Mouse (Mus musculus): Measurements from ENCODE around the gene Akt3.
A peak's percentile ranks its signal among the peaks of the same experiment; 100 is the strongest.

Gene Akt3

GRCm38 (mm10) chr1:177186751-177187150 is 71.3 kb downstream of the Akt3 start:
- no peak for DNase-seq (ENCODE audit: low read depth)

- DNase-seq (ENCODE audit: low read depth), result no peak
Observed at GRCm38 (mm10) chr1:177179635-177180034, 78.4 kb downstream of the Akt3 start.

DNA sequence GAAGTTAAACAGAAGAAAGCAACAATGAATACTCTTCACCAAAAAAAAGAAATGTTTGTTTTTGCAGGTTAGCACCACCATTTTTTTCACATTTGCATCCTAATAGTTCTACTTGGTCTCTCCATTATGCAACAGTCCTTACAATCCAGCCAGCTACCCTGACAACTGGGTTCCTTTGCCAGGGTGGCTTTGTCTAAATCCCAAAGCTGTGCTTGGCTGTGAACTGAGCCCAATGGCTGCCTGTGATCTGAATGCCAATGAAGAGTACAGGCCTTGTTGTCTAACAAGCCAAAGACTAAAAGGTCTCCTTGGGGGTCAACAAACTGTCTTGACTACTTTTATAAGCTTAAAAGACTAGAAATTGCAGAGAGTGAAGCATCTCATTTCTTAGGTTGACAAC is 82.6 kb downstream of the Akt3 start:
- DNase-seq (ENCODE audit: low read depth), result no peak

GRCm38 (mm10) chr1:177171300-177171699 is 86.7 kb downstream of the Akt3 start:
- DNase-seq (ENCODE audit: low read depth), result no peak

- no peak for DNase-seq (ENCODE audit: low read depth)
Observed at GRCm38 (mm10) chr1:177165789-177166188, 92.2 kb downstream of the Akt3 start.

DNA sequence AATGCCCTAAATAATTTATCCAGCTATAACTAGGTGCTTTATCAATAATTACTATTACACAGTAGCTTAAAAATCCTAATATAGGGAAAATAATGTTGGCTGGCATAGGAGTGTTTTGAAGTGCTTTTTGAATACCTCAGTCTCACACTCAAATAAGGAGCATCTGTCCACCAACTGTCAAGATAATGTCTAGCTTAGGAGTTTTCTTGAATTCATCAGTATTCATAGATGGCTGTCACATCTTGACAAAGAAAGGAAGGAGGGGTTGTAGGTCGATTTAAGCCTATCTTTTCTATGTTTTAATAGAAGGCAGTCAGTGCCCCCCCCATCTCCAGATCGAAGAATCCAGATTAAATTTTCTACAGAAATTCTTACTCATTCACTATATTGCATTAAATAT is 92.7 kb downstream of the Akt3 start:
- no peak for DNase-seq (ENCODE audit: low read depth)

- no peak for DNase-seq (ENCODE audit: low read depth)
Observed at GRCm38 (mm10) chr1:177150344-177151021, 107.5 kb downstream of the Akt3 start.

- no peak for DNase-seq (ENCODE audit: low read depth)
Observed at GRCm38 (mm10) chr1:177148746-177149145, 109.3 kb downstream of the Akt3 start.

DNA sequence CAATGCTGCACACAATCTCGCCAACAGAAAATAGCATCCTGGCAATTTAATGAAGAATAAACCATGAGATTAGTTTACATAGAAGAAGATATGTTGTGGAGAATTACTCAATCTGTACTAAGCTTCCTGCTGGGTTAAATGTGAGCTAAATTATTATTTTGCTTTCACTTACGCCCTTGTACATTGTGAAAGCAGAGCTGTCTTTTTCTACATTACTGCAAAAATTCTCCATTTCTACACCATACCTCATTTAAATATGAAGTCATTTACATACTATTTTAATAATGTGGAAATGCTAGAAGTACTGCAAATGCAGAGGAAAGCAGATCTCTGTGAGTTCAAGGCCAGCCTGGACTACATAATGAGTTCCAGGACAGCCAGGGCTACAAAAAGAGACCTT is 116.5 kb downstream of the Akt3 start:
- no peak for DNase-seq (ENCODE audit: low read depth)

DNA sequence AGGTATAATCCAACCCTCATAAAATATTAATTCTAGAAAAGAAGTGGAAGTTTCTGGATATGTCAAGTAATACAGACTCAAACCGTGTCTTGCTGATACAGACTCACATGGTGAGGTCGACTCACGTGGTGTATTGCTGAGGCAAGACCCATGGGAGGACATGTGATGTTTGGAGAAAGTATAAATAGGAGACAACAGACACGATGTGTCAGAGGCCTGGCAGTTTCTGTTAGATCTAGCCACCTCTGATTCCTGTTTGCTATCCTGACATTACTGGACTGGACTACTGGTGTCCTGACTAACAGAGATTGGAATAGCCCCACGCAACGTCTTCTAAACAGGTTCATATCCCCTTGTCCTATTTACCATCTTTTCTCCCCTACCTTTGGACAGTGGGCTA is 118.4 kb downstream of the Akt3 start:
- no peak for DNase-seq (ENCODE audit: low read depth)

DNA sequence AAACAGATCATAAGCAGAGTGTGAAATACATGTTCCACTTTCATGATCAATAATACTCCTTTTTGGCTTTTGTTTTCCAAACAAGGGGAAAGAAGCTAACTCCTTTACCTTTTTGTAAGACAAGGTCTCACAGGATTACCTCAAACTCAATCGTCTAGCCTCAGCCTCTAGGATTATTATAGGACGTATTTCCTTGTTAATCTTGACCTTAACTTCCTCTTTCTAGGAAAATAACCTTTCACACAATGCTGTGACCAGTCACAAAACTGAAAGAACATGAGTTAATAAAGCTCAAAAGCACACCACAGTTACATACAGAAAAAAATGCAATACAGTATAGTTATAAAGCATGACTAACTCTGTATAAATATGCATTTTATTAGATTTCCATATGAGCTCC is 126.5 kb downstream of the Akt3 start:
- no peak for DNase-seq (ENCODE audit: low read depth)

- DNase-seq (ENCODE audit: low read depth), result no peak
Observed at GRCm38 (mm10) chr1:177126674-177127073, 131.3 kb downstream of the Akt3 start.

- DNase-seq (ENCODE audit: low read depth), result no peak
Observed at GRCm38 (mm10) chr1:177110665-177111271, 147.2 kb downstream of the Akt3 start.

DNA sequence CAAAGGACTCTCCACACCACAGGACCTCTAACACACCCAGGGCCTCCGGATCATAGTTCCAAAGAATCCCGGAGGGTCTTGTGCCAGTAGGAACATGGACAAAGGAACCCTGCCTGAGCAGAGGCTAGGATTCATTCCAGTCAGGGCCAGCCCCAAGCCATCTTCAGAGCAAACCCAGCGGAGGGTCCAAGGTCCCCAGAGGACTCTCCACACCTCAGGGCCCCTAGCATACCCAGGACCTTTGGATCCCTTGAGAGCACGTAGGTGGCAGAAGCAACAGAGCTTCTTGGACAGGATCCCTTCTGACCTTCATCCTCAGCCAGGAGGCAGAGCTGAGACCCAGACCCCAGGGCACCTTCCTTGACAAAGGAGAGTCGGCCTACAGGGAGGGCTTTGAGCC is 167.5 kb downstream of the Akt3 start:
- no peak for DNase-seq (ENCODE audit: low read depth)

DNA sequence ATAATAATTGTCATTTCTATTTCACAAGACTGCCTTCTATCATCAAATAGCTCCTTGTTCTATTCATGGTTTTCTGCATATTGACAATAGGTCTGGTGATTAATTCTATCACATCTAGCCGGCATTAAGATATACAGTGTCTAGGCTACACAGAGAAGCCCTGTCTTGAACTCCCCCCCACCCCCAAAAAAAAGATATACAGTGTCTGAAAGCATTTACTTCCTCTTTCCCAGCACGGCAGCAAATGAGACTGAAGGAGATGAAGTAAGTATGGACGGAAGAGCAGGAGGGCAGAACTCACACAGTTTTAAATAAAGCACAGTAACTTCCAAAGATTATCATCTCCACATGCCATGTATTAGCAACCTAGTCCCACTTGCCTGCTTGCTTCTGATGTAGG is 168.5 kb downstream of the Akt3 start:
- DNase-seq (ENCODE audit: low read depth), result peak; percentile 25

DNA sequence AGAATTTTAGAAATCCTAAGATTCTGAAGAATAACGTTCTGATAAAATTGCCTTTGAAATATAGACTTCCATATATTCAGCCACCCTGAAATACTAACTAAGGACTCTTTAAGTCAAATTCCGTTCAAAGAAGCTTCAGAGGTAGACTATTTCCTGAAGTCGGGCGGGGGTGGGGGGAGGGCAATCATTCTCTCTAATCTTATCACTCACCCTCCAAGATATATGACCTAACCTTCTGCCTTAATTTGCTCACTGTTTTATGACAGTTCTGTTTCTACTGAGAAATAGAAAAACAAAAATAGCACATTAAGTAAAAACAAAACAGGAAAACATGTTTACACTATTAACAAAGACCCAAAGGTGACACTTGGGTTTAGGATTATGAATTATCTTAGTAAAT is 169.0 kb downstream of the Akt3 start:
- no peak for DNase-seq (ENCODE audit: low read depth)

- no peak for DNase-seq (ENCODE audit: low read depth)
Observed at GRCm38 (mm10) chr1:177081957-177082645, 175.9 kb downstream of the Akt3 start.

- no peak for DNase-seq (ENCODE audit: low read depth)
Observed at GRCm38 (mm10) chr1:177069161-177069560, 188.8 kb downstream of the Akt3 start.

GRCm38 (mm10) chr1:177067123-177067646 is 190.8 kb downstream of the Akt3 start:
- no peak for DNase-seq (ENCODE audit: low read depth)

DNA sequence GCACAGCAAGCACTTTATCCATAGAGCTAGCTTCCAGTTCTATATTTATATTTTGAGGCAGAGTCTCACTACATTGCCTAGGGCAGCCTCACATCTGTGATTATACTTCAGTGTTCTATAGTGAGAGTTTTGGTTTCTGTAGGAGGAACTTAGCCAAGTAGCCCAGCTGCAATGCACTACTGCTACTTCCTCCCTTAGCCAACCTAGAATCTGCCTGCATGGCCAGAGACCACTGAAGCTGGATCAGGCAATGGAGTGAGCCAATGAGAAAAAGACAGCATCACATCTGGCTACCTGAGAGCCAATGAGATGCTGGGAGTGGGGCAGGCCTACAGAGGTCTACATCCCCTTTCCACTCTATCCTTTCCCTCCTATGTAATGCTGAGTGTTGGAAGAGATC is 192.3 kb downstream of the Akt3 start:
- no peak for DNase-seq (ENCODE audit: low read depth)

DNA sequence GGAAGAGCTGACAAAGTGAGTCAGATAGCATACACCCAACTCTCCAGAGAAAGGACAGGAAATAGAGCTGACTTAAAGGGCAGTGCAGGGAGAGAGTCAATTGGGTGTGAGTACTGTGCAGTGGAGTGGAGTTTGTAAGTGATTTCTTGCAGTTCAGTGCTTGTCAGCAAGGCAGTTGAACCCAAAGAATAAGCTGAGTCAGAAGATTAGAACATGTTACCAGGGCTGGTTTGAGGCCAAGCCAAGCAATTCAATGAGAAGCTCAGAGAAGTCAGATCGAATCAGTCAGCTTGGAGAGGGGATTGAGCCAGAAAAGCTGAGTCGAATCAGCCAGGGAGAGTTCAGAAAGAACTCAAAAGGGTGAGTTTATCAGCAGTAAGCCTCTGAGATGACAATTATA is 196.2 kb downstream of the Akt3 start:
- no peak for DNase-seq (ENCODE audit: low read depth)

GRCm38 (mm10) chr1:177054891-177055290 is 203.1 kb downstream of the Akt3 start:
- no peak for DNase-seq (ENCODE audit: low read depth)

DNA sequence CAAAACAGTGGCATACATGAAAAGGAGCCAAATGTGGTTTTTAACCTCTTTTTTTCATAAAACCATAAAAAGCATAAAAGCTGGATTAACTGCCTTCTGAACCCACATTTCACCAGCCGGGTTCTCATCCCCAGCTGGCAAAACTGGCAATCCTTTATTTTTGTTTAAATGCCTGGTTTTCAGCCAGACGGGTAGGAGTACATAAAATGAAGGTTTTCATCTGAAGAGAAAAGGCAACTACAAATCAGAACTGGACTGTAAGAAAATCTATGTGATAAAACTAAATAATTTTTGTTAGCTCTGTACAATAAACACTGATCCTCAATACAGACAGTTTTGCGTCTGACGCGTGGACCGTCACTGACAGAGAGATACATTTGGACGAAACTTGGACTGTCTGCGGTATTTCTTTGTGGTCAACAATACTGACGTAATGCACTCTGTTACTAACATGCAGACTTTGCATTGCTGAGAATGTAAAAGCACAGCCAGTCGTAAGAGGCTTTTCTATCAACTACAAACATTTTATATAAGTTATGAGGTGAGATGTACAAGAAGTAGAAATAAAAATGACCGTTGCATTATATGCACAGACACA is 206.5 kb downstream of the Akt3 start:
- no peak for DNase-seq (ENCODE audit: low read depth)

All from c-Kit-positive CD71-negative TER-119-negative erythroid progenitor cells, embryonic 14.5 days (primary cell).